Mouse (Mus musculus): Measurements from ENCODE around the gene Gtpbp3. TPM values are rescaled to one million over a fixed set of nuclear protein-coding genes. Genes with fewer than 3 reads are reported as not detected.

The Gtpbp3 gene
- total and polyA plus RNA-seq, 3 experiments = 17.4 to 26.7 (median 20.7) TPM

GRCm38 (mm10) chr8:71542632-71543343, 54.9 kb downstream of the Gtpbp3 start, which contains the start of gene Mvb12a (continued):
- TF ChIP-seq SIN3A (IDR thresholded peaks at IDR 0.05; ENCODE audit: low read length) (peak; percentile 83; the same call in 1 of the 2 replicates), NRF1 (IDR thresholded peaks at IDR 0.05; ENCODE audit: low read depth, low read length) (peak; percentile 99), CTCF (conservative IDR thresholded peaks at IDR 0.05 in 1 of 2, IDR thresholded peaks at IDR 0.05 in 1 of 2; ENCODE audit: low read depth in 2 of 2, low read length in 2 of 2) (no peak), MAX (IDR thresholded peaks at IDR 0.05; ENCODE audit: low read length) (peak; percentile 31), USF2 (conservative IDR thresholded peaks at IDR 0.05; ENCODE audit: low read depth, low read length) (no peak), ELF1 (IDR thresholded peaks at IDR 0.05; ENCODE audit: low read depth, low read length) (peak; percentile 96)

- Histone ChIP-seq H3K36me3 (replicated peaks in 1 of 2; ENCODE audit: control insufficient read depth in 1 of 2, insufficient read depth in 1 of 2, low read length in 1 of 2) (peaks cover 34 to 47% of the 10 kb centered on the region in 2 experiments), H3K4me1 (ENCODE audit: control insufficient read depth in 1 of 2, insufficient read depth in 2 of 2) (peaks cover 9 to 26% of the 10 kb centered on the region in 2 experiments; a peak in 3 of 4 replicates), H3K79me2 (replicated peaks; ENCODE audit: control insufficient read depth, extremely low read depth, insufficient read depth, poor library complexity, severe bottlenecking) (peaks cover 17% of the 10 kb centered on the region), H3K4me3 (replicated peaks in 1 of 3; ENCODE audit: low read depth in 2 of 3, low read length in 2 of 3, poor library complexity in 1 of 3) (peak overlapping the region; percentile 79 to 98 (median 80)), H3K27me3 (replicated peaks) (no peaks in the 10 kb centered on the region), H3K27ac (ENCODE audit: insufficient read depth, low read depth) (no peak overlapping the region), H3K9ac (ENCODE audit: insufficient read depth, low read depth) (peak overlapping the region; percentile 72; the same call in 1 of the 2 replicates), H3K4me2 (ENCODE audit: insufficient read depth, low read depth, poor library complexity, severe bottlenecking) (peak overlapping the region; percentile 65; the same call in 1 of the 2 replicates), H3K9me3 (replicated peaks; ENCODE audit: low read length) (no peaks in the 10 kb centered on the region)
- TF ChIP-seq HCFC1 (IDR thresholded peaks at IDR 0.05; ENCODE audit: low read depth, low read length) (no peak), CHD2 (IDR thresholded peaks at IDR 0.05; ENCODE audit: low read length) (no peak), POLR2AphosphoS2 (IDR thresholded peaks at IDR 0.05; ENCODE audit: low read depth, low read length) (no peak)
- DNase-seq (ENCODE audit: extremely low read depth) = no peak
- in situ Hi-C loops (cut with MboI; ENCODE audit: low pct_ligation_motif_present, low pct_unique_long_range_greater_than_20kb, low sequenced_read_pairs) (no loop called here), dilution Hi-C loops (cut with MboI; ENCODE audit: extremely low pct_ligation_motif_present, extremely low pct_unique_long_range_greater_than_20kb, low sequenced_read_pairs) (no loop called here)
Measured at GRCm38 (mm10) chr8:71543755-71544154, 55.9 kb downstream of the Gtpbp3 start.

GRCm38 (mm10) chr8:71545053-71545452, 57.1 kb downstream of the Gtpbp3 start:
- Histone ChIP-seq H3K4me1 (ENCODE audit: control insufficient read depth in 1 of 2, insufficient read depth in 2 of 2) (peaks cover 9 to 22% of the 10 kb centered on the region in 2 experiments; a peak in 3 of 4 replicates), H3K36me3 (replicated peaks in 1 of 2; ENCODE audit: control insufficient read depth in 1 of 2, insufficient read depth in 1 of 2, low read length in 1 of 2) (peaks cover 35 to 54% of the 10 kb centered on the region in 2 experiments), H3K79me2 (replicated peaks; ENCODE audit: control insufficient read depth, extremely low read depth, insufficient read depth, poor library complexity, severe bottlenecking) (peaks cover 17% of the 10 kb centered on the region), H3K9ac (ENCODE audit: insufficient read depth, low read depth) (no peak overlapping the region), H3K4me3 (replicated peaks in 1 of 3; ENCODE audit: low read depth in 2 of 3, low read length in 2 of 3, poor library complexity in 1 of 3) (no peak overlapping the region), H3K27me3 (replicated peaks) (no peaks in the 10 kb centered on the region), H3K9me3 (replicated peaks; ENCODE audit: low read length) (no peaks in the 10 kb centered on the region), H3K4me2 (ENCODE audit: insufficient read depth, low read depth, poor library complexity, severe bottlenecking) (no peak overlapping the region), H3K27ac (ENCODE audit: insufficient read depth, low read depth) (no peak overlapping the region)
- TF ChIP-seq NELFE (IDR thresholded peaks at IDR 0.05; ENCODE audit: low read depth, low read length) (no peak), HCFC1 (IDR thresholded peaks at IDR 0.05; ENCODE audit: low read depth, low read length) (no peak), E2F4 (IDR thresholded peaks at IDR 0.05; ENCODE audit: insufficient replicate concordance, low read depth, low read length) (no peak), CTCF (conservative IDR thresholded peaks at IDR 0.05 in 1 of 2, IDR thresholded peaks at IDR 0.05 in 1 of 2; ENCODE audit: low read depth in 2 of 2, low read length in 2 of 2) (no peak), USF2 (conservative IDR thresholded peaks at IDR 0.05; ENCODE audit: low read depth, low read length) (no peak), JUND (conservative IDR thresholded peaks at IDR 0.05; ENCODE audit: low read depth, low read length) (no peak), RCOR1 (conservative IDR thresholded peaks at IDR 0.05; ENCODE audit: low read depth, low read length) (no peak), MAX (IDR thresholded peaks at IDR 0.05; ENCODE audit: low read length) (no peak), MAZ (IDR thresholded peaks at IDR 0.05; ENCODE audit: low read depth, low read length) (no peak), EP300 (IDR thresholded peaks at IDR 0.05; ENCODE audit: low read length) (no peak), SIN3A (IDR thresholded peaks at IDR 0.05; ENCODE audit: low read length) (no peak)
- in situ Hi-C loops (cut with MboI; ENCODE audit: low pct_ligation_motif_present, low pct_unique_long_range_greater_than_20kb, low sequenced_read_pairs) = no loop called here
- DNase-seq (ENCODE audit: extremely low read depth) = no peak
- dilution Hi-C loops (cut with MboI; ENCODE audit: extremely low pct_ligation_motif_present, extremely low pct_unique_long_range_greater_than_20kb, low sequenced_read_pairs) = no loop called here
